In the genomic region with DNA sequence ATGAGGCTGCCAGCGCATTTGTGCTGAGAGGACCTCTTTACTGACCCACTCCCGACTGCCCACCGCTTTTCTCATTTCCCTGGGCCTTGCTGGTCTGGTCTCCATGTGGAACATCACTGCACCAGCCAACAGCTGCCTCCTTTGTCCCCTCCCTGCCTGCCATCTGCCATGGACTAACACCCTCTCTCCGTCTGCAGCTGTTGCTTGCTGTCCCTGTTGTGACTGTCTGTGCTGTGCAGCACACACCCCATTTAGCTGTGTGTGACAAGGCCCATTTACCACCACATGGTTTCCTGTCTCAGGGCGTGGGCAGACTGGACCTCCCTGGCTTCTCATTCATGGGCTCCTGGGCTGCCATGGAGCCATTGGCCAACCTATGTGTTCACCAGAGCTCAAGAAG, we compare ENCODE assay signal across 20 mouse cellular contexts. TPM values are rescaled to one million over a fixed set of nuclear protein-coding genes. Genes with fewer than 3 reads are reported as not detected.
"Had no signal": no experiment of that assay in that cellular context is flagged by ENCODE, and none has a peak within 500 bp of the region (broad histone marks: within the 10 kb centered on the region; RNA-seq: fewer than 3 reads in every experiment).

No protein-coding gene starts in this region.

- H3K9me3 ChIP-seq: kidney, embryonic 15.5 days; liver, embryonic 13.5 days; lung, embryonic 15.5 days; stomach, embryonic 15.5 days had no signal

- H3K27ac ChIP-seq: kidney, embryonic 15.5 days; liver, embryonic 13.5 days; lung, embryonic 15.5 days; macrophage; stomach, embryonic 15.5 days had no signal

- H3K27me3 ChIP-seq: kidney, embryonic 15.5 days; liver, embryonic 13.5 days; lung, embryonic 15.5 days; stomach, embryonic 15.5 days had no signal

- DNase-seq: kidney, adult 2 months; kidney, postnatal 14 days; left cerebral cortex, postnatal 4 days; liver; liver, embryonic 13.5 days; liver, postnatal 0 days; lung, postnatal 14 days; right cerebral cortex, postnatal 4 days; spleen, adult 18-20 months; thymus, adult 2 months; thymus, postnatal 25 days had no signal

- H3K4me2 ChIP-seq: kidney, embryonic 15.5 days; liver, embryonic 13.5 days; lung, embryonic 15.5 days; midbrain, embryonic 11.5 days; stomach, embryonic 15.5 days had no signal

- ATAC-seq: liver, postnatal 0 days; midbrain, embryonic 16.5 days had no signal

- H3K4me3 ChIP-seq: kidney, embryonic 15.5 days; liver, embryonic 13.5 days; lung, embryonic 15.5 days; stomach, embryonic 15.5 days had no signal

- H3K4me1 ChIP-seq: kidney, embryonic 15.5 days; lung, embryonic 15.5 days; stomach, embryonic 15.5 days had no signal

- H3K9ac ChIP-seq: kidney, embryonic 15.5 days; liver, embryonic 13.5 days; liver, postnatal 0 days; lung, embryonic 15.5 days; stomach, embryonic 15.5 days had no signal

RNA-seq across cellular contexts. Expression of a gene that starts 37.0 kb away (rescaled TPM):
- polyA plus RNA-seq: kidney, adult 2 months; large intestine, adult 2 months; liver, embryonic 13.5 days; liver, postnatal 0 days; lung, embryonic 15.5 days; macrophage; midbrain, embryonic 11.5 days; midbrain, embryonic 16.5 days; neural tube, embryonic 14.5 days; urinary bladder, adult 2 months had no signal
